Comparison of ENCODE assay signal across 28 mouse cellular contexts in genomic region chr8:106462131-106462530, GRCm38 (mm10). TPM values are rescaled to one million over a fixed set of nuclear protein-coding genes. Genes with fewer than 3 reads are reported as not detected.
DNase-seq lines count a peak whose midpoint lies in the region; ATAC-seq and TF ChIP-seq lines count a peak whose summit lies in the region.
"Had no signal": no experiment of that assay in that cellular context is flagged by ENCODE, and none has a peak within 500 bp of the region (broad histone marks: within the 10 kb centered on the region; RNA-seq: fewer than 3 reads in every experiment).

No protein-coding gene starts in this region.

- no peaks in the 10 kb centered on the region for H3K9me3 ChIP-seq in heart, embryonic 10.5 days
- no peaks in the 10 kb centered on the region for H3K9me3 ChIP-seq in liver, embryonic 12.5 days (replicated peaks)
- H3K9me3 ChIP-seq in liver, postnatal 0 days (ENCODE audit: low read length) = no peaks in the 10 kb centered on the region
- no peaks in the 10 kb centered on the region for H3K9me3 ChIP-seq in liver, embryonic 14.5 days (ENCODE audit: control insufficient read depth, low read length)
- no peaks in the 10 kb centered on the region for H3K9me3 ChIP-seq in liver, embryonic 11.5 days (ENCODE audit: control insufficient read depth, low read length)
- no peaks in the 10 kb centered on the region for H3K9me3 ChIP-seq in midbrain, embryonic 11.5 days (ENCODE audit: control insufficient read depth, low read length)
- H3K9me3 ChIP-seq: embryonic facial prominence, embryonic 12.5 days; forebrain, embryonic 13.5 days; forebrain, embryonic 15.5 days had no signal

- peak; percentile 51 for ATAC-seq in liver, embryonic 12.5 days
- no peak for ATAC-seq in liver, postnatal 0 days
- peak; percentile 59; the same call in 1 of the 2 replicates for ATAC-seq in liver, embryonic 14.5 days (ENCODE audit: insufficient read depth)
- ATAC-seq in liver, embryonic 11.5 days (replicated peaks; ENCODE audit: low FRiP score) = no peak; the same call in 1 of the 2 replicates
- 0 out of 2 replicates have a peak, but pooled peaks have one; percentile 10 for ATAC-seq in megakaryocyte-erythroid progenitor cell, adult 5-6 weeks (replicated peaks; ENCODE audit: low FRiP score, low TSS enrichment, poor library complexity, severe bottlenecking)
- no peak for ATAC-seq in midbrain, embryonic 11.5 days (ENCODE audit: low FRiP score)
- ATAC-seq: forebrain, embryonic 13.5 days; forebrain, embryonic 15.5 days had no signal

- no peak for TF ChIP-seq CTCF in heart, adult 2 months (IDR thresholded peaks at IDR 0.05)
- no peak for TF ChIP-seq CTCF in liver, postnatal 0 days (IDR thresholded peaks at IDR 0.05; ENCODE audit: low read depth)
- TF ChIP-seq CTCF in liver, embryonic 14.5 days (IDR thresholded peaks at IDR 0.05; ENCODE audit: low read depth) = no peak

- H3K4me3 ChIP-seq in heart, embryonic 10.5 days = no peak overlapping the region
- no peak overlapping the region for H3K4me3 ChIP-seq in heart, adult 2 months
- H3K4me3 ChIP-seq in liver, embryonic 12.5 days = no peak overlapping the region
- H3K4me3 ChIP-seq in liver, postnatal 0 days (ENCODE audit: low read depth, low read length) = no peak overlapping the region
- no peak overlapping the region for H3K4me3 ChIP-seq in liver, embryonic 14.5 days (ENCODE audit: insufficient read depth in 1 of 2, low read depth in 2 of 2, low read length in 2 of 2)
- no peak overlapping the region for H3K4me3 ChIP-seq in liver, embryonic 11.5 days (ENCODE audit: low read depth, low read length)
- no peak overlapping the region for H3K4me3 ChIP-seq in midbrain, embryonic 11.5 days (ENCODE audit: low read depth, low read length)
- H3K4me3 ChIP-seq: embryonic facial prominence, embryonic 10.5 days; embryonic facial prominence, embryonic 12.5 days; forebrain, embryonic 13.5 days; forebrain, embryonic 15.5 days had no signal

- H3K27me3 ChIP-seq in heart, embryonic 10.5 days (ENCODE audit: insufficient read depth, poor library complexity, severe bottlenecking) = no peaks in the 10 kb centered on the region
- H3K27me3 ChIP-seq in heart, adult 2 months (ENCODE audit: control insufficient read depth, insufficient read depth, low read length) = no peaks in the 10 kb centered on the region
- H3K27me3 ChIP-seq in liver, embryonic 12.5 days (replicated peaks) = no peaks in the 10 kb centered on the region
- no peaks in the 10 kb centered on the region for H3K27me3 ChIP-seq in liver, postnatal 0 days (ENCODE audit: insufficient read depth, low read length)
- H3K27me3 ChIP-seq in liver, embryonic 14.5 days (ENCODE audit: control insufficient read depth, insufficient read depth, low read length) = no peaks in the 10 kb centered on the region
- H3K27me3 ChIP-seq in liver, embryonic 11.5 days (replicated peaks; ENCODE audit: control insufficient read depth, insufficient read depth, low read length) = no peaks in the 10 kb centered on the region
- H3K27me3 ChIP-seq in midbrain, embryonic 11.5 days (ENCODE audit: control insufficient read depth, insufficient read depth, low read length) = no peaks in the 10 kb centered on the region
- H3K27me3 ChIP-seq: embryonic facial prominence, embryonic 12.5 days; forebrain, embryonic 13.5 days; forebrain, embryonic 15.5 days had no signal

- intact Hi-C loops in heart, adult 2 months (cut with DNase I) = no loop called here

- 46% methylated on average over 5 of the region's 5 CpGs for WGBS in heart, embryonic 10.5 days
- WGBS in heart, adult 2 months = 60% methylated on average over 5 of the region's 5 CpGs
- WGBS in liver, embryonic 12.5 days (ENCODE audit: insufficient replicate concordance) = 46% methylated on average over 5 of the region's 5 CpGs
- WGBS in liver, postnatal 0 days (ENCODE audit: insufficient replicate concordance) = 64% methylated on average over 5 of the region's 5 CpGs
- WGBS in liver, embryonic 14.5 days (ENCODE audit: insufficient replicate concordance) = 39% methylated on average over 5 of the region's 5 CpGs
- 52% methylated on average over 5 of the region's 5 CpGs for WGBS in liver, embryonic 11.5 days
- 84% methylated on average over 5 of the region's 5 CpGs for WGBS in midbrain, embryonic 11.5 days

- peaks cover 20% of the 10 kb centered on the region for H3K4me1 ChIP-seq in heart, embryonic 10.5 days
- no peaks in the 10 kb centered on the region for H3K4me1 ChIP-seq in heart, adult 2 months (ENCODE audit: control insufficient read depth, insufficient read depth, low read length)
- H3K4me1 ChIP-seq in liver, embryonic 12.5 days = peaks cover 13% of the 10 kb centered on the region
- no peaks in the 10 kb centered on the region for H3K4me1 ChIP-seq in liver, postnatal 0 days (ENCODE audit: insufficient read depth)
- peaks cover 0 to 8% of the 10 kb centered on the region in 2 experiments; a peak in 1 of 4 replicates for H3K4me1 ChIP-seq in liver, embryonic 14.5 days (replicated peaks; ENCODE audit: control insufficient read depth in 2 of 2, insufficient read depth in 2 of 2, low read length in 1 of 2)
- no peaks in the 10 kb centered on the region for H3K4me1 ChIP-seq in liver, embryonic 11.5 days (replicated peaks; ENCODE audit: control insufficient read depth, insufficient read depth, low read length)
- H3K4me1 ChIP-seq in midbrain, embryonic 11.5 days (ENCODE audit: control insufficient read depth, insufficient read depth, low read length) = no peaks in the 10 kb centered on the region
- H3K4me1 ChIP-seq: forebrain, embryonic 13.5 days; forebrain, embryonic 15.5 days had no signal

- H3K79me2 ChIP-seq in heart, adult 2 months (replicated peaks; ENCODE audit: control insufficient read depth, insufficient read depth, low read length) = no peaks in the 10 kb centered on the region

- H3K36me3 ChIP-seq in heart, embryonic 10.5 days = no peaks in the 10 kb centered on the region
- H3K36me3 ChIP-seq in heart, adult 2 months (ENCODE audit: control insufficient read depth, insufficient read depth, low read length) = no peaks in the 10 kb centered on the region
- H3K36me3 ChIP-seq in liver, embryonic 12.5 days = no peaks in the 10 kb centered on the region
- no peaks in the 10 kb centered on the region for H3K36me3 ChIP-seq in liver, postnatal 0 days (replicated peaks; ENCODE audit: insufficient read depth, low read length)
- no peaks in the 10 kb centered on the region for H3K36me3 ChIP-seq in liver, embryonic 14.5 days (replicated peaks; ENCODE audit: control insufficient read depth, insufficient read depth, low read depth)
- H3K36me3 ChIP-seq in liver, embryonic 11.5 days (ENCODE audit: control insufficient read depth, insufficient read depth, low read length) = no peaks in the 10 kb centered on the region
- H3K36me3 ChIP-seq in midbrain, embryonic 11.5 days (ENCODE audit: control insufficient read depth, insufficient read depth, low read length) = no peaks in the 10 kb centered on the region
- H3K36me3 ChIP-seq: embryonic facial prominence, embryonic 10.5 days; embryonic facial prominence, embryonic 12.5 days; forebrain, embryonic 15.5 days had no signal

- no peak overlapping the region for H3K9ac ChIP-seq in heart, adult 2 months (ENCODE audit: low read depth, low read length)
- no peak overlapping the region for H3K9ac ChIP-seq in liver, embryonic 12.5 days
- no peak overlapping the region for H3K9ac ChIP-seq in liver, postnatal 0 days (replicated peaks)
- no peak overlapping the region for H3K9ac ChIP-seq in liver, embryonic 14.5 days (replicated peaks)
- H3K9ac ChIP-seq in liver, embryonic 11.5 days (ENCODE audit: low read depth, low read length) = no peak overlapping the region
- H3K9ac ChIP-seq in midbrain, embryonic 11.5 days (ENCODE audit: low read length) = no peak overlapping the region
- H3K9ac ChIP-seq: embryonic facial prominence, embryonic 12.5 days; forebrain, embryonic 13.5 days; forebrain, embryonic 15.5 days had no signal

- peak overlapping the region; percentile 14; the same call in 1 of the 2 replicates for H3K4me2 ChIP-seq in liver, embryonic 12.5 days
- H3K4me2 ChIP-seq in liver, postnatal 0 days (ENCODE audit: low read depth, low read length) = no peak overlapping the region
- no peak overlapping the region for H3K4me2 ChIP-seq in liver, embryonic 14.5 days (ENCODE audit: low read depth)
- H3K4me2 ChIP-seq in liver, embryonic 11.5 days = no peak overlapping the region
- H3K4me2 ChIP-seq in midbrain, embryonic 11.5 days = no peak overlapping the region
- H3K4me2 ChIP-seq: embryonic facial prominence, embryonic 12.5 days; forebrain, embryonic 13.5 days; forebrain, embryonic 15.5 days had no signal

- no peak for DNase-seq in heart, embryonic 10.5 days (ENCODE audit: low spot score)
- no peak for DNase-seq in heart, adult 2 months
- DNase-seq in liver, postnatal 0 days = no peak
- DNase-seq in liver, embryonic 14.5 days (ENCODE audit: low read depth in 3 of 3, low spot score in 3 of 3) = no peak
- DNase-seq in liver, embryonic 11.5 days (ENCODE audit: low spot score) = no peak
- no peak for DNase-seq in midbrain, embryonic 11.5 days (ENCODE audit: low spot score, missing footprints)
- DNase-seq: adrenal gland, adult 2 months; adrenal gland, postnatal 10 days; adrenal gland, postnatal 25 days; cerebellum, adult 11 months; cerebellum, adult 18-20 months; cerebellum, adult 9-10 months; cerebellum, postnatal 10 days; cerebellum, postnatal 25 days had no signal

- TF ChIP-seq POLR2A in heart, adult 2 months (IDR thresholded peaks at IDR 0.05; ENCODE audit: insufficient read depth, low read depth, low read length) = no peak

- peak overlapping the region; percentile 65 for H3K27ac ChIP-seq in heart, embryonic 10.5 days
- H3K27ac ChIP-seq in heart, adult 2 months = no peak overlapping the region
- H3K27ac ChIP-seq in liver, embryonic 12.5 days = no peak overlapping the region
- H3K27ac ChIP-seq in liver, postnatal 0 days (ENCODE audit: low read depth) = no peak overlapping the region
- no peak overlapping the region for H3K27ac ChIP-seq in liver, embryonic 14.5 days
- no peak overlapping the region for H3K27ac ChIP-seq in liver, embryonic 11.5 days (ENCODE audit: low read depth, low read length)
- H3K27ac ChIP-seq in midbrain, embryonic 11.5 days (ENCODE audit: low read depth, low read length) = no peak overlapping the region
- H3K27ac ChIP-seq: embryonic facial prominence, embryonic 10.5 days; embryonic facial prominence, embryonic 12.5 days; forebrain, embryonic 13.5 days; forebrain, embryonic 15.5 days had no signal

- TF ChIP-seq EP300 in heart, adult 2 months (IDR thresholded peaks at IDR 0.05; ENCODE audit: insufficient read depth, low read depth, low read length) = no peak
- TF ChIP-seq EP300 in liver, postnatal 0 days (IDR thresholded peaks at IDR 0.05; ENCODE audit: low read depth) = no peak
- no peak for TF ChIP-seq EP300 in liver, embryonic 14.5 days (IDR thresholded peaks at IDR 0.05; ENCODE audit: low read depth)

RNA-seq across cellular contexts. Expression of gene 6030452D12Rik, which starts 38.2 kb away (rescaled TPM):
- polyA plus RNA-seq in heart, embryonic 10.5 days (2016; fragmentation: Nextera tagmentation; extraction: Ambion mirVana) = not detected in 2 replicates
- total RNA-seq in heart, adult 2 months (2021) = not detected
- polyA plus RNA-seq in heart, adult 2 months (2012; rRNA removed) = not detected in 2 replicates
- polyA plus RNA-seq in liver, embryonic 12.5 days (2016; fragmentation: Nextera tagmentation; extraction: Ambion mirVana) = not detected in 2 replicates
- polyA plus RNA-seq in liver, postnatal 0 days (2015; fragmentation: Nextera tagmentation; extraction: Ambion mirVana) = not detected in 2 replicates
- not detected in 2 replicates for polyA plus RNA-seq in liver, embryonic 14.5 days (2012; rRNA removed)
- polyA plus RNA-seq in liver, embryonic 14.5 days (2014; fragmentation: Nextera tagmentation; extraction: Ambion mirVana) = not detected in 2 replicates
- not detected in 2 replicates for polyA plus RNA-seq in liver, embryonic 11.5 days (2014; fragmentation: Nextera tagmentation; extraction: Ambion mirVana)
- total RNA-seq in megakaryocyte-erythroid progenitor cell, adult 5-6 weeks (2014; fragmentation: Nextera tagmentation) = not detected in 2 replicates
- total RNA-seq in megakaryocyte-erythroid progenitor cell, adult 5-6 weeks (2017) = not detected in 2 replicates
- not detected in 2 replicates for polyA plus RNA-seq in midbrain, embryonic 11.5 days (2014; fragmentation: Nextera tagmentation; extraction: Ambion mirVana)
- total RNA-seq: adrenal gland, adult 2 months; adrenal gland, postnatal 10 days; adrenal gland, postnatal 25 days; adrenal gland, postnatal 4 days; ES-E14; MEL had no signal
- polyA plus RNA-seq: adrenal gland, adult 2 months; brain, embryonic 14.5 days; C2C12; cortical plate, adult 2 months; embryonic facial prominence, embryonic 10.5 days; embryonic facial prominence, embryonic 12.5 days; embryonic facial prominence, embryonic 14.5 days; forebrain, embryonic 11.5 days; forebrain, embryonic 13.5 days; forebrain, embryonic 15.5 days had no signal

RNA-seq across cellular contexts. Expression of gene Zfp90, which starts 47.0 kb away (rescaled TPM):
- polyA plus RNA-seq in heart, embryonic 10.5 days (2016; fragmentation: Nextera tagmentation; extraction: Ambion mirVana) = 12.5 and 19.3 TPM in 2 replicates
- total RNA-seq in heart, adult 2 months (2021) = 1 to 10 TPM; 2.7 to 3.8 TPM
- 1.8 and 2.8 TPM in 2 replicates for polyA plus RNA-seq in heart, adult 2 months (2012; rRNA removed)
- 3.5 and 3.8 TPM in 2 replicates for polyA plus RNA-seq in liver, embryonic 12.5 days (2016; fragmentation: Nextera tagmentation; extraction: Ambion mirVana)
- 2.8 and 2.9 TPM in 2 replicates for polyA plus RNA-seq in liver, postnatal 0 days (2015; fragmentation: Nextera tagmentation; extraction: Ambion mirVana)
- 1.2 and 1.9 TPM in 2 replicates for polyA plus RNA-seq in liver, embryonic 14.5 days (2012; rRNA removed)
- polyA plus RNA-seq in liver, embryonic 14.5 days (2014; fragmentation: Nextera tagmentation; extraction: Ambion mirVana) = 1.9 and 2.4 TPM in 2 replicates
- polyA plus RNA-seq in liver, embryonic 11.5 days (2014; fragmentation: Nextera tagmentation; extraction: Ambion mirVana) = 7.9 and 9.2 TPM in 2 replicates
- 5.7 and 9.5 TPM in 2 replicates for total RNA-seq in megakaryocyte-erythroid progenitor cell, adult 5-6 weeks (2014; fragmentation: Nextera tagmentation)
- total RNA-seq in megakaryocyte-erythroid progenitor cell, adult 5-6 weeks (2017) = 5.3 and 9.1 TPM in 2 replicates
- 32.1 and 35.9 TPM in 2 replicates for polyA plus RNA-seq in midbrain, embryonic 11.5 days (2014; fragmentation: Nextera tagmentation; extraction: Ambion mirVana)

RNA-seq across cellular contexts. Expression of gene Cdh3, which starts 48.6 kb away (rescaled TPM):
- 31.2 and 37.7 TPM in 2 replicates for polyA plus RNA-seq in heart, embryonic 10.5 days (2016; fragmentation: Nextera tagmentation; extraction: Ambion mirVana)
- total RNA-seq in heart, adult 2 months (2021) = 1 to 10 TPM in 1 of 2 experiments, under 1 TPM in 1; 0.91 to 1.1 TPM
- 1.2 and 1.4 TPM in 2 replicates for polyA plus RNA-seq in heart, adult 2 months (2012; rRNA removed)
- polyA plus RNA-seq in liver, embryonic 12.5 days (2016; fragmentation: Nextera tagmentation; extraction: Ambion mirVana) = 6.8 and 6.9 TPM in 2 replicates
- 0.56 and 0.65 TPM in 2 replicates for polyA plus RNA-seq in liver, postnatal 0 days (2015; fragmentation: Nextera tagmentation; extraction: Ambion mirVana)
- 1.4 TPM in 2 replicates for polyA plus RNA-seq in liver, embryonic 14.5 days (2012; rRNA removed)
- polyA plus RNA-seq in liver, embryonic 14.5 days (2014; fragmentation: Nextera tagmentation; extraction: Ambion mirVana) = 0.60 and 0.62 TPM in 2 replicates
- 12.5 and 13.2 TPM in 2 replicates for polyA plus RNA-seq in liver, embryonic 11.5 days (2014; fragmentation: Nextera tagmentation; extraction: Ambion mirVana)
- not detected in 2 replicates for total RNA-seq in megakaryocyte-erythroid progenitor cell, adult 5-6 weeks (2014; fragmentation: Nextera tagmentation)
- total RNA-seq in megakaryocyte-erythroid progenitor cell, adult 5-6 weeks (2017) = not detected in 2 replicates
- polyA plus RNA-seq in midbrain, embryonic 11.5 days (2014; fragmentation: Nextera tagmentation; extraction: Ambion mirVana) = 1.2 and 1.3 TPM in 2 replicates
- total RNA-seq: MEL had no signal

Comparison
In these comparisons a context has a peak if more than half of its experiments do, and no peak if none do; other contexts are left out.
1. ATAC-seq: peak in liver, embryonic 12.5 days (single experiment), liver, embryonic 14.5 days (single experiment) and megakaryocyte-erythroid progenitor cell, adult 5-6 weeks (single experiment); none in liver, postnatal 0 days (single experiment), liver, embryonic 11.5 days (single experiment) and midbrain, embryonic 11.5 days (single experiment).